Mouse (Mus musculus) CD4-positive, CD25-positive, alpha-beta regulatory T cell, adult 2 months (primary cell): ENCODE data around the gene C2cd5.

Experiments
- DNase-seq: peaks from one replicate; pipeline ENCODE4 v3.0.0-alpha.2; 2012; ENCODE audit warnings: low read depth, low spot score

The C2cd5 gene

DNA sequence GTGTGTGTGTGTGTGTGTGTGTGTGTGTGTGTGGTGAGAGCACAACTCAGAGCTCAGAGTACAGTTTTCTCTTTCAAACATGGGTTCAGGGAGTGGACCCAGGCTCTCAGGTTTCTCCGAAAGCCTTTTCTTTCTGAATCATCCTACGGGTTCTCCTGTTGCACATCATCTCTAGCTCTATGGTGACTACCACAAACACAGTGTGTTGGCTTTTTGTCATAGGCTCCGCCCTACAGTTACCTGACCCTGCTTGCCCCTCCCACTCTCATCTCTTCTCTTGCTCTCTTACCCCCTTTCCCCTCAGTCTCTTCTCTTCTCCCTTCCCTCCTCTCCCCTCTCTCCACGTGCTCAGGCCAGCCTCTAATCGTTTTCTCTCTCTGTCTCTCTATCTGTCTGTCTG lies 15.6 kb upstream of the C2cd5 start:
- DNase-seq, result peak; percentile 77

DNA sequence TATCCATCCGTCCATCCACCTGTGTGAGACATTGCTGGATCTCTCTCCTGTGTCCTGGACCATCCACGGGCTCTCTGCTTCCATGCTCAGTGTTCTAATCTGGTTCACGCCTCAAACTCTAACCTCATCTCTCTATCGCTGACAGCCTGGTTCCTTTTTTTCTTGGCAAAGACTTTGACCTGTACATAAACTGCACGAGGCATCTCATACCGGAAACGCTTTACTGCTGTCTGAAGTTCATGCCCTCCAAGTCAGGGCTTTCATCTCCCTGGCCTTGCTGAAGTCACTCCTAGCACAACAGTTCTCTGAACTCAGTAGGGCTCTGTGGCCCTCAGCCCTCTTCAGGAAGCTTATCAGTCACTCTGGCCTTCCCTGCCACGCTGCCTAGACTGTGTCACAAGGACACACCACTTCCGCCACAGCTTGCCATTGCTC lies 15.1 kb upstream of the C2cd5 start:
- peak; percentile 88 for DNase-seq

DNA sequence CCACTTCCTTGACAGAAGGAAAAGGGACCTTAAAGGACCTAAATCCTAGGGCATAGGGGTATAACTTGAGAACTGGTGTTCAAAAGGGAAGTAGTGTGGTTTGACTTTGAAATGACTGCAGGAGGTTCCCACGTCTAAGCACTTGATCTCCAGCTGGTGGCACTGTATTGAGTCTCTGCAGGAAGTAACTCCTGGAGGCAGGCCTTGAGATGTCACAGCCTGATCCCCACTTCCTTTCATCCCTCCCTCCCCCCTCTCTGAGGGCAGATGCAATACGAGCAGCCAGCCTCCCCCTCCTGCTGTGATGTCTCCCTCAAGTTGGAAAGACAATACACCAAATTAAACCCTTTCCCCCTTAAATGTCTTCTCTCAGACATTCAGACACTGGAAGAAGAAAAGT lies 14.6 kb upstream of the C2cd5 start:
- peak; percentile 88 for DNase-seq

DNA sequence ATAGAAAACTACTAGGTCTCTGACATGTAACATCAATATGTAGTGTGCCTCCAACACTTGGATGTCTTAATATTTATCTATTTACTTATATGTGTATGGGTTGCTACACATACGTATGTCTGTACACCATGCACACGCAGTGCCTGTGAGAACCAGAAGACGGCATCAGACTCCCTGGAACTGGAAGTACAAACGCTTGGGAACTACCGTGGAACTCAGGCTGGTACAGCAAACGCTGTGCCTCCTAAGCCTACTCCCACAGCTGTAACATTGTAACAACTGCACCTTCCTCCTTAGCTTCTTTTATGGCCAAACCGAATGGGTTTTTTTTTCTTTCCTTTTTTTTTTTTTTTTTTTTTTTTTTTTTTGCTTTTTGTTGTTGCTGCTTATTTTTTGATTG lies 10.4 kb upstream of the C2cd5 start:
- no peak for DNase-seq

DNA sequence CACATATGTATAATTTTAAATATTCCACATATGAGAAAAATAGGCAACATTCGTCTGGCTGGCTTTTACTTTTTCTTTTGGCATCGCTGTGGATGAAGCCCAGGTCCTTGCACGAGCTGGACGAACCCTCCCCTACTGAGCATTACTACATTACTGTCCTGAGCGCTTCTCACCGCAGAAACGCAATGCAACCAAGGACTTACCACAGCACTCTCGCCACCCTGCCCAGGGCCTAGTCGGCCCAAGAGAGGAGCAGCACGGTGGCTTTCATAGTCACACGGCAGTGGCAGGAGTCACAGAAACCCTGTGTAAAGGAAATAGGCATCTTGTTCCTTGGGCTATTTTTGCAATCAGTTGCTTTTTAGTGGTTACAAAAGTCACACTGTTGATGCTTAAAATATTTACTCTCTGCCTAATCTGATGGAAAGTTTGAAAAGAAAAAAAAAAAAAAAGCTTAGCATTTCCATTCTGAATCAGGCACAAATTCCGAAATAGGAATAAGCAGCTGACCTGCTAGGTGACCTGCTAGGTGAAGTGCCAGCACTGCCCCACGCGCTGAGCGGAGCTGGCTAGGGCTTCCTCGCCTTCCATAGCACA lies 9.8 kb upstream of the C2cd5 start:
- DNase-seq, result no peak

DNA sequence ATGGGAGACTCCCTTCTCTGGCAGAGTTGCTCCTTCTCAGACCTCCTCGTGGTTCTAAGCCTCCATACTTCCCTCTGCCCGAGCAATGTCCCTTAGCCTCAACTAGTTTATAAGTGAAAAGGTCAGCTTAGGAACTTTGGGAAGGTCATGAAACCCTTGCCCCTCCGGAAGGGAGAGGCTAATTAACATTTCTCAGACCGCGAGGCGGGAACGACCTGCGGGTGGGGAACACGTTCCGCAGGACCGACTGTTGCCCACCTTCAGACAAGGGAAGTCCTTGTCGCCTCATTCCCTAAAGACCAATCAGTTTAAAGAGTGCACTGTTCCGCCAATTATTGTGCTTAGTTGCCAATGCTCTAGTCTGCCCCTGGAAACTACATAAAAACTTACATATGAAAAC lies 8.1 kb upstream of the C2cd5 start:
- no peak for DNase-seq

DNA sequence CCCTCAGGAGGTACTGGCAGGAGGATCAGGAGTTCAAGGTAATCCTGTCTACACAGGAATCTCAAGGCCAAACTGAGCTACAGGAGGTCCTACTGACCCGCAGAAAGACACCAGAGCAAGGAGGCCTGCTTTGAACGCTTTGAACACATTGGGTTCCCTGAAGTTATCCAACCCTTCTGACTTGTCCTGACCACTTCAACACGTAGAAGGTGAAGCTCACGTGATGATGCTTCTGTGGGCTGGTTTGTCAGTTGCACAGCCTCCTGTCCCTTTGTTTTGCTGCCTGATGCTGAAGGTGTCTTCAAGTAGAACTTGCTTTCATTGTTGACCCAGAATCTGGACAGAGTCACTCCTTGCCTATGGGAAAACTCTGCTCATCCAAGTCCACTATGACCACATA lies 7.7 kb upstream of the C2cd5 start:
- no peak for DNase-seq

DNA sequence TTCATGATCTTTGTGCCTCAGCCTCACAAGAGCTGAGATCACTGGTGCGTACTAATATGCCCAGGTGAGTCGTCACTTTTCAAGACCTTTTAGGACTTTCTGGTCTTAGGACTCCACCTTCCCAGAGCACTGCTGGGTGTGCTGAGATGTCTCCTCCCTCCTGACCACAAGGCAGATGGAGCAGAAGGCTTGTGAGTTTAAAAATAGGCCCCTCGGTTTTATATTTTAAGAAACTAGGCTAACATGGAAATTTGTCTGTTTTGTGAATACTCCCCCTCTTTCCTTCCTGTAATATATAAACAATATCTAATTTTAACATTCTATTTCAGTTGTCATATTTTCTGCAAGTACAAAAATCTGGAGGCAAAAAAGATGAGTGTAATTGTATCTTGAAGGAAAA lies 5.8 kb upstream of the C2cd5 start:
- no peak for DNase-seq

DNA sequence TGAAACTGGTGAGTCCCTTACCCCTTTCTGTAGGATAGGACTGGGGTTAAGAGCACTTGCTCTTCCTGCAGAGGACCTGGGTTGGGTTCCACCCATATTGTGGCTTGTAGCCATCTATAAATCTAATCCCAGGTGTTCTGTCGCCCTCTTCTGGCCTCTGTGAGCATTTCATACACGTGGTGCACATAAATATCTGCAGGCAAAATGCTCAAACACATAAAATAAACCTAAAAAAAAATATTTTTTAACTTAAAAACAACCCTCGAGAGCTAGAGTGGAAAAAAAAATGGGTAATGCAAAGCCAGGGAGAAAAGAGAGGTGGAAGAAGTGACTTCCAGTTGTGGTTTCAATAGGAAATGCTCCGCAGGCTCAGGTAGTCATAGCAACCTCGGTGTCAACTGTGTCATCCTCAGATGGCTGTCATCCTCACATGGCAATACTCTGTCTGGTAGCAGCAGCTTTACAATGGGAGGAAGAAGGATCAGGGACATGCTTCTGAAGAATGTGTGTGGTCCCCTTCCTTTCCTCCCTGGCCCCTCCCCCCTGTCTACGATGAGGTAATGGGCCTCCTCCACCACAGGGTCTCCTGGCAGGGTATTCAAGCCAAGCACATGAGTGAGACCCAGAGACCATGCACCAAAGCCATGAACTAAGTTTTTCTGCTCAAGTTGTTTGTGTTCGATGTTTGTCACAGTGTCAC lies 4.2 kb upstream of the C2cd5 start:
- peak; percentile 51 for DNase-seq

DNA sequence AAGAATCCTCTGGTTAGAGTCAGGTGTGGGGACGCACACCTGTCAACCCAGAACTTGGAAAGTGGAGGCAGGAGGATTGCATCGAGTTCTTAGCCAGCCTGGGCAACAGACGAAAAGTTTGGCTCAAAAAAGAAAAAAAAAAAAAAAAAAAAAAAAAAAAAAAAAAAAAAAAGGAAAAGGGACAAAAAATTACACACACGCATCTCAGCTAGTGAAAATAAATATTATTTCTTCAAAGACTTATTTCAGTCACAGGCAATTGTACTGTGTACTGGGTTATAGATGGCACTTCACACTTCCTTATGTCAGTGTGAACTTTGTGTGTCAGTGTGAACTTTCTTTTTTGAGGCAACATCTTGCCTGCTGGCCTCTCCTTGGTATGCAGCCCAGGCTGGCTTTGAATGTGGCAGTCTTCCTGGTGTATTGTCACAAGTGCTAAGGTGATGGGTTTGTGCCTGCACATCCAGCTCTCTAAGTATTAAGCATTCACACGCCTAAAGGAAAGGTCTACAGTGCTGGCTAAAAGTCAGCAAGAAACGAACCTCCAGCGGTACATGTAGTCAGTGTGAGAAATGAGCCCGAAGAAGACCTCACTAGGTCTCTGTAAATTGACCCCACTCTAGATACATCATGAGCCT lies 656 bp upstream of the C2cd5 start:
- peak; percentile 23 for DNase-seq

DNA sequence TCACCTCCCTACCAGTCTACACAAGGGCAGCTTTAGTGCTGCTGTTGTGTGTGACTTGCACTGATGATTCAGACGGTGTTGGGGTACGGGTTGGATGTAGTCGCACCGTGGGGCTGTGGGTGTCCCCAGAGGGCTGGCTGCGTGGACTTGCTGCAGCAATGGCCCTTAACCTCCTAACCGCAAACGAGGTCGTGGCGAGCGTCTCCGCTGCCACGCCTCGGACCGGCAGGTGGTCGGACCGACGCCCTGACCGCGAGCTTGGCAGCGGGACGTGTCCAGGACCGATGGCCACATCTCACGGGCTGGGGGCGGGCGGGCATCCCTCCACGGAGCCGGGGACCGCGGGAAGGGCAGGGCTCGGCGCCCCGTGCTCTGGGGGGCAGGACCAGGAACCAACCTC lies 660 bp downstream of the C2cd5 start:
- DNase-seq, result peak; percentile 62

DNA sequence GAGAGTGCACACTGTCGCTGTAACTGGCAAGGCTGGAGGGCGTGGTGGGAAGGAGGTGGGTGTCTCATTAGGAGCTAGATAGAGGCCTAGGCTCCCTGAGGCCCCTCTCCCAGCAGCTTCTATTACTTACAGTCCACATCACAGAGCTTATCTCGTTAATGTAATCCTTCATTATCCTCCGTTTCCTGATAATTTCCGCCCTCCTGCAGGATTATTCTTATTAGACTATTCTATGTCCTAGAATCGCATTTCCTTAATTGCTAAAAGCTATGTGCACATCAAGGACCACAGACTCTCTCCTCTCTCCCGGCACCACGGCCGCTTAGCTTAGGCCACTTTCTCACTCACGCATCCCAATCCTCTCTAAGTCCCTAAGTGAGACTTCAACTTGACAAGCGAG lies 4.8 kb downstream of the C2cd5 start:
- no peak for DNase-seq

DNA sequence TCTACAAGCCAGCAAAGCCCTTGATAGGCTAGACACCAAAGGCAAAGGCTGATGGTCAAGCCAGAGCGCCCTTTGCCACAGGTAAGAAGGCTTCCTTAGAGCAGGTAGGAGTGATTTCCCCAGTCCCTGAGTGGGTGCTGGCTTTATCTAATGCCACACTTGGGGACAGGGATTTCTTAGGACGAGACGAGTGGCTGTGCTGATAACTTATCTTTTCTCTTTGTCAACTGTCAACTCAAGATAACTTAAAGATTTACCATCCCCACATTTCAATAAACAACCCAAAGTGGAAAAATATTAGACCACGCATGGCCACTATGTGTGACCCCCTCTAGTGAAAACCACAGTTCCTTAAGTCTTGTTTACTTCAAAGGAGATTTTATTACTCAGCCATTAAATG lies 7.1 kb downstream of the C2cd5 start:
- DNase-seq, result no peak

DNA sequence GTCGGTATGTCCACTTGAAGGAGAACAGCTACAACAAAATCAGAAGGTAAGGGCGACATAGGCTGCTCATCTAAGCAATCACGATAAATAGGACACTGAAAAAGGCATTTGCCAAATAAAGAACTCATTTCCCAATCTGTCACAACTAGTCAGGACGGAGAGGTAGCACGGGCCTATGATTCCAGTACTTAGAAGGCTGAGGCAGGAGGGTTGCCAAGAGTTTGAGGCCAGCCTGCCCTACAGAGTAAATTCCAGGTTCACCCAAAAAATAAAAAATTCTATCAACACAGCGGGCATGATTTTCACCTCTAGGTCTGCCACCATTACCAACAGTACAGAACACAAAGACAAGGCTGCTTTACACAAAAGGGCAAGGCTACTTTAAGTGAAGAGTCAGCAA lies 8.9 kb downstream of the C2cd5 start:
- no peak for DNase-seq

DNA sequence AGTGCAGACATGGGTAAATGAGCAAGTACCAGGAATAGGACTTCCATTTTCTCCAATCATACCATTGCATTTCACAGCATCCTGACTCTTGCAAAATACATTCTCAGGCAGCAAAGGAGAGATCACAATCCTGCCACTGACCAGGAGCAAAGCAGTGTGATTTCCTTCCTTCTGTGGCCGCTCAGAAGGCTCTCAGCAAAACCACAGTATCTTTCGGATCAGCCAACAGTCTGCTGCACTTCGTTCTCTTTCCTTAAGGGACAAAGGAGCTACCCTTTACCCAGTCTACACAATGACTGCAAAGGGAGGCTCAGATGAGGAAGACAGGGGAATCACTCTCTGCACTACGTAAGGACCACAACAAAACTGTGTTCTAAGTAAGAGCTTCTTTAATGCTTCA lies 12.6 kb downstream of the C2cd5 start:
- DNase-seq, result no peak

DNA sequence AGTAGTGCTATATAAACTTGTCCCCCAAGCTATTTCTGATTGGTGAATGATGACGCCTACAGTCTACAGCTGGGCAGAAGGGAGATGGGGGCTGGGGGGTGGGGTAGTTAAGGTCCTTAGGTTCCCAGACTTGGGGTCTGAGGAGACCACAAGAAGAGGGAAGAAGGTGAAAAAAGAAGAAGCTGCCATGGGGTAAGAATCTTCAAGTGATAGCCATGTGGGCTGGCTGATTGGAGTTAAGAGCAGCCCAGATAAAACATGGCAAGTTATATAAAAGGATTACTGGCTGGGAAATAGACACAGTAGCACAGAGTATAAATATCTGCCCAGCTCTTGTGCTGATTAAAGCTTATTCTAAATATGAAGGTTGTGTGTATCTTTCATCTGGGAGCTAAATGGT lies 14.0 kb downstream of the C2cd5 start:
- DNase-seq, result no peak

DNA sequence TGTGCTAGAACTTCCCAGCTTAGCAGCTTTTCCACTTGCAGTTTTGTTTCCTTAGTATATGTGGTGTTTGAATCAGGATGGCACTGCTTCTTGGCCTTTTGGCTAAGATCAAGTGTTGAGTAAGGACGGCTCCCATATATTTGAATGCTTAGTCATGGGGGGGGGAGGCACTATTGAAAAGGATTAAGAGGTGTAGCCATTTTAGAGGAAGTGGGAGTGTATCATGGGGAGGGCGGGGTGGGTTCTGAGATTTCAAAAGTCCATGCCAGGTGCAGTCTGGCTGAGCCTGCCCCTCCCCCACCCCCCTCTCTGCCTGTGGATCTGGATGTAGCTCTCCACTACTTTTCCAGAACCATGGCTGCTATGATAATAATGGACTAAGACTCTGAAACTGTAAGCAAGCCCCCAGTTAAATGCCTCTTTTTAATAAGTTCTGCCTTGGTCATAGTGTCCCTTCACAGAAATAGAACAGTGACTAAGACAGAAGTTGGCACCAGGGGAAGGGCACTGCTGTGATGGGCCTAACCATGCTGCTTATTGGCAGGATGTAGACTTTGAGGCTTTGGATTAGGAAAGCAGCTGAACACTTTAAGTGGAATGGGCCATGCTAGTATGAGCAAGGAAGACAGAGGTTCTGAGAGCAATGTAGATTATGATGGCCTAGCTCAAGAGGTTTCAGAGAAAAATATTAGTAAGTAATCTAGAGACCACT lies 15.5 kb downstream of the C2cd5 start:
- no peak for DNase-seq

DNA sequence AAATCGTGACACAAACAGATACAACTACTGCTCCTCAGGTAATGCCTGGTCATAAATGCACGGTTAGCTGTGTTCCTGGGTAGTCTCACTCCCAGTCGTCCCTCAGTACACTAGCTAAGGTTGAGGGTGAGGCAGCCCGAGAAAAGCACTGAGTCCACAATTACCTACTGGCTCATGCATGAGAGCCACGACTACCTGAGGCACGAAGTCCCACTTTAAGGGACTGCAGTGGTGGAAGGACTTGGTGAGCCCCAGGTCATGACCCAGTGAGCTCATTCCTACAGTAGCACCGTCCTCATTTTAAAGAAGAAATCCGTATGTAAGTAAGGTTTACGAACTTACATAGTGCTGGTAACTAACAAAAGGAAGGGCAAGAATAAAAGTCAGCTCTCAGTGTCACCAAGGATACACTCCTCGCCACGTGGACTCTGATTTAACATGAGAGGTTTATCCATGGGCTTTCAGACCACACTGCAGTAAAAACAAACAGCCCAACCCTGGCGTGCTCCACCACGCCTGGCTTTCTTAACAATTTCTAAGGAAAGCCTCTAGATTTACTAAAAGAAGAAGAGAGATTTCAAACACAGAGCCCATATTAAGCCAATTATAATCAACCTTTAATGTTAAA lies 18.3 kb downstream of the C2cd5 start:
- no peak for DNase-seq

DNA sequence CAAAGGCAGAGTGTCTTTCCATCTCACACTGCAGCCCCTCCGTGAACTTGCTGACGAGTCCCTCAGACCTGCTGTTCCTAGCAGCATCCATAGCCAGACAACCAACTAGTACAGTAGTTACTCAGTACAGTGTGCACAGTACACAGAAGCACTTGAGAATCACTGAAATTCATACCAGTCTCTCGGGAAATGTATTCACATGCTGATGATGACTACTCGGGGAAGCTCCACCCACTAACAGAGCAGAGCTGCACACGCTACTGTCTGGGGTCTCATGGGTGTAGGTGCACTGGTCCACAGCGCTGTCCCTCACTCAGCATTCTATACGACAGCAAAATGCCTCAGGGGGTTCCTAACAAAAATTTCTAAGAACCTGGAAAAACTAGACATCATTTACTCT lies 19.2 kb downstream of the C2cd5 start:
- DNase-seq, result no peak

DNA sequence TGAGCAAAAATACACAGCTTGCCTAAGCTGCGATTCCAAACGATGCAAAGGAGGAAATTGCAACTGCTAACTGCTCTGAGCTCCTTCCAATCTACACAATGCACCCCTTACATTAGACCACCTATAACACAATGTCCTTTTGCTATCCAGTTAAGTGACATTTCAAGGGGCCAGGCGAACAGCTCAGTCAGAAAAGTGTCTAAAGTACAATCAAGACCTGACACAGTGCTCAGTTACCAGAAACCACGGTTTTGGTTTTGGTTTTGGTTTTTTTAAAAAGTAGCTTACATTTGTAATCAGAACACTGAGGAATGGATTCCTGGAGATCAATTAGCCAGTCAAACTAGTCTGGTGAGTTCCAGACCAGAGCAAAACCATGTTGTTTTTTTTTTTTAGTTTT lies 20.8 kb downstream of the C2cd5 start:
- peak; percentile 51 for DNase-seq

DNA sequence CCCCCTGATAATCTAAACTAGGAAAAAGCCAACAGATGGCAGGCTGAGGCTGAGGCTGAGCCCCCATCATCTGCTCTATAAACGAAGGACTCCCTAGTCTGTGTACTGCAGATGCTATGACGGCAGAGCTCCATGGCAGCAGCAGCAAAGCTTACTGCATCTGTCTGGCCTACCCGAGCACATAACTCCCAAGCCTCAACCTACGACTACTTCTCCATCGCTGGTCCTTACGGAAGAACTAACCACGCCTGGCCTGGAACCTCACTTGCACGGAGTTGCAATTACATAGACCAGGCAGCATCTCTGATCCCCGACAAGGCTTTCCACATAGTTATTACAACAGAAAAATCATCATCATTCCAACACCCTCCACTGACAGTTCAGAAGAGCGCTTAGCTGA lies 23.5 kb downstream of the C2cd5 start:
- DNase-seq, result peak; percentile 34

DNA sequence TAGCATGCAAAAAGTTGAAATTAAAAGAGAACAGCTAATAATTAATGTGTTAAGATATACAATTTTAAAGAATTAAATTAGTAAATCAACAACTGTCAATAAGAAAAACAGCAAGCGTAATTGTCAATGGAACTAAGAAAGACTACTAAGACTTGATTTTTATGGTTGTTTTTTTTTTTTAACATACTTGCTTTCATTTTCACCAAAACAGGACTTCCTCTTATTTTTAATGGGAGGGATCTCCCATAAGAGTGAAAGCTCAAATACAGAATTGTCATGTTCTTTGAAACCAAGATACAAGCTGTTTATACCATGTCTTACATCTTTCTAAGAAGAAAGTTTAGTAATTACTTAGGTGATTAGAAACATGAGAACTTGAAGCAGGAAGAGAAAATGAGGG lies 26.0 kb downstream of the C2cd5 start:
- peak; percentile 38 for DNase-seq
